Mouse (Mus musculus) urinary bladder, adult 2 months (tissue): Measurements from ENCODE around the gene Fam129b. TPM values are rescaled to one million over a fixed set of nuclear protein-coding genes. Genes with fewer than 3 reads are reported as not detected.

Experiments used
- DNase-seq: peaks from one replicate; pipeline ENCODE4 v3.0.0; 2022; ENCODE audit warnings: low spot score
- polyA plus RNA-seq: library from polyadenylated mRNA; depleted of rRNA; stranded (reverse); fragments of >200 nt; gene quantifications from 2 replicates; pipeline ENCODE4 v1.2.3, GENCODE M21; 2012

Gene Fam129b
- polyA plus RNA-seq, 1 experiment: 102 TPM

DNA sequence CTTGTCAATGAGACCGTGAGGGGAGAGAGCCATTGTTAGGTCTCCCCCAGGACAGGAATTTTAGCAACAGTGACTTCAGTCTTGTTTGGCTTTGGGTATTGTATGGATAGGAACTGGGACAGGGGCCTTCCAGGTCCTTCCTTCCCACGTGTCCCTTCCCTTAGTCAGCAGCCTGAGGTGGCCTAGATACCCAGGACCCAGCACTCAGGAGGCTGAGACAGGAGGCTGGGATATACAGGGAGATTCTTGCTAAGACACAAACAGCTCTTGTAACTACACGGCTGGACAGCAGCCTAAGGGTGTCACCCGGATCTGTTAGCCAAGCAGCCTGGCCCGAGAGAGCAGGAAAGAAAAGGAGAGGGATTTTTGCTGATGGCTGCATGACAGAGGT is 16.3 kb upstream of the Fam129b start:
- no peak for DNase-seq

DNA sequence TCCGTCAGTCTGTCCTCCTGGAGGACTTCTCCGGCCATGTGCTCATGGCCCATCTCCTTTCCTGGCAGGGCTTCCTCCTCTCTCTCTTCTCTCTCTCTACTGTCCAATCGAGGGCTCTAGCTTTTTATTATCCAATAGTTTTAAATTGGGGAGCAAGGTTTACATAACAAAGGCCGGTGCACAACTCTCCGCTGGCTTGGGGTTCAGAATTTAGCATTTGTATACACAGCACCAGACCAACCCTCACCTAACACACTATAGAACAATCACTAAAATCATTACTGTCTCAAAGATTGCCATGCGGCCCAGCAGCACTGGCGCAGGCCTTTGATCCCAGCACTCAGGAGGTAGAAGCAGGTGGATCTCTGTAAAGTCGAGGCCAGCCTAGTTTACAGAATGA is 15.1 kb upstream of the Fam129b start:
- DNase-seq: no peak

DNA sequence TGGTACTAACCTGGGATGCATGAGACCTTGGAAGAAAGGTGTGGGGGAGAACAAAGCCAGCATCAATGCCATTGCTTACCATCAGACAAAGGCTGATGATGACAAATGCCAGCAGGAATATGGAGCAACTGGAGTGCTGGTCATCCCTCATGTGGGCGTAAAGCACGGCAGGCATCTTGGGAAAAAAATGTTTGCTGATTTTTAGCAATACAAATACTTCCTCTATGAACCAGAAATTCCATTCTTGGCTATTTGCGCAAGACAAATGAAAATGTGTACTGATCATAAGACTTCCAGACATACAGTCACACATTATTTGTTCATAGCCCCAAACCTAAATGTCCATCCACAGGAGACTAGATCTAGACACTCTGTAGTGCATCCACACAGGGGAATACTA is 12.6 kb upstream of the Fam129b start:
- DNase-seq: no peak

DNA sequence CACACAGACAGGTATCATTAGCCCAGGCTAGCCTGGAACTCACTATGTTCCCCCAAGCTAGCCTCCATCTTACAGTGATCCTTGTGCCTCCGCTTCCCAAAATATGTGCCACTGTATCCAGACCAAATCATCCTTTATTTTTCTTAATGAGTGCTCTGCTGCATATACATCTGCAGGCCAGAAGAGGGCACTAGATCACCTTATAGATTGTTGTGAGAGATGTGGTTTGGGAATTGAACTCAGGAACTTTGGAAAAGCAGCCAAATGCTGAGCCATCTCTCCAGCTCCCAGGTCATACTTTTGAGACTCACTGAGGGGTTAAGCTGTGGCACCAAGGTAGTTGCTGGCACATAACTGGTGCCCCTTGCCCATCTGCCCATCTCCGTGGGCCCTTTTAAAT is 11.2 kb upstream of the Fam129b start:
- no peak for DNase-seq

DNA sequence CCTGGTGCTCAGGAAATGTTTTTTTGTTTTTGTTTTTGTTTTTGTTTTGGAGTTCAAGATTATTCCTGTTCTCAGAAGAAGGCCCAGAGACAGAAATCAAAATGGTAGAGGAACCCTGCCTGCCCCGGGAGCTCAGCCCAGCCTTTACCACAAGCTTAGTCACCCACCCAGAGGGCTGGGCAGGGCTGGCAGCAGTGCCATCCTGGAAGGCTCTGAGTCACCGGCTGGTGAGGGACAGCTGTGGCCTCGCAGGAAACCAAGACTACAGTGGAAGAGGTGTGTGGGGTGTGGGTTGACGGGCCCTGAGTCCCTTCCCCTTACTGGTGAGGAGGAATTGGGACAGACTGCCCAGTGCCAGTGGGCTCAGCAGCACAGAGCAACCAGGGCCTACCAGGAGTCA is 8.6 kb upstream of the Fam129b start:
- no peak for DNase-seq

DNA sequence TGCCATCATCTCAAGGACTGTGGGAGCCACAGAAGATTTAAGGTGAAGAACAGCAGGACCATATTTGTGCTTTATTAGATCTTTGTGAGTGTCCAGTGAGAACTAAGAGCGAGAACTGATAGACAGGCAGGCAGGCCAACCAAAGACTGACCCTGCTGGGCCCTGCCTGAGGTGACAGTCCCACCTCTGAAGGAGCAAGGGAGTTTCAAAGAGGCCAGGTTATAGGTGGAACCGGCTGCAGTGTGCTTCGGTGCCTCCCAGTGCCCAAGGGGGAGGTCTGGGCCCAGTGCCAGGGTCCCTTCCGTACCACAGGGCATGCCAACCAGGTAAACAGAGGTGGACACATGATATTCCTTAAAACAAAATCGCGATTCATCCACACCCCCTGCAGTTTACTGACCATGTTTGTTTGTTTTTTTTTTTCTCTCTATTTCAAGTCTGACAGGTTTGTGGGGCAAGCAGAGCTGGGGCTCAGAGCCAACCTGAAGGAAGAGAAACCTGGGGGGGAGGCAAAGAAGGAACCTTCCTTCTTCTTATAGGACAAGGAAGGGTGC is 6.1 kb upstream of the Fam129b start:
- peak; percentile 56 for DNase-seq

DNA sequence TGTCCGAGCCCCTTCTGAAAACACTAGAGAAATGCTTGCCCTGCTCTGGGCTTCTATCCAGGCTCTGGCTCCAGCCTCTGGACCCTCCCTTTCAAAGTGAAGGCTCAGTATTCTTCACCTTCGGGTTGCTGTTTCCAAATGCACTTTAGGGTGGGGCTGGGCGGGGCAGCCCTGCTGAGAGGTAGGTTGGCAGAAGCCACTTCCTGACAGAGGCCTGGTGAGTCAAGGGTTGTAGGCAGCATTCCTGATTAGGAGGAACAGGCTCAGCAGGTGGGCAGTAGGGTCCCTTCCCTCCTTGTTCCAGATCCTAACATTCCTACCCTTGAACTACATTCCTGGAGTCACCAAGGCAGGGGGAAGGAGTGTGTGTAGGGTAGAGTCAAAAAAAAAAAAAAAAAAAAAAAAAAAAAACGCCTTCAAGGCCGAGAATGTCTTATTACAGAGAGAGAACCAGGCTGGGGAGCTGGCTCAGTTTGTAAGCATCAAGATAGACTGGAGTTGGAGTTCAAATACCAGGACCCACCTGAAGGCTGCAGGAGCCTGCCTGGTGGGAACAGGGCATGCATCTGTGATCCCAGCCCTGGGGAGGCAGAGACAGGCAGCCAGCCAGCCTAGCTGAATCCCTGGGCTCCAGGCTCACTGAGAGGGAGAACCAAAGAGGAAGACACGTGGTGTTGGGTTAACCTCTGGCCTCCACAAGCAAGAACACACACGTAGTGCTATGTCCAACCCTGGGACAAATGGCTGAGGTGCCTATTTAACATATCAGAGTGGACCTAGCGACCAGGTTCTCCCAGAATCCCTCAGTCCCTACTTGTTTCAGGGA is 5.4 kb upstream of the Fam129b start:
- no peak for DNase-seq

- DNase-seq: no peak
Measured at GRCm38 (mm10) chr2:32874070-32874469, 1.8 kb upstream of the Fam129b start.

DNA sequence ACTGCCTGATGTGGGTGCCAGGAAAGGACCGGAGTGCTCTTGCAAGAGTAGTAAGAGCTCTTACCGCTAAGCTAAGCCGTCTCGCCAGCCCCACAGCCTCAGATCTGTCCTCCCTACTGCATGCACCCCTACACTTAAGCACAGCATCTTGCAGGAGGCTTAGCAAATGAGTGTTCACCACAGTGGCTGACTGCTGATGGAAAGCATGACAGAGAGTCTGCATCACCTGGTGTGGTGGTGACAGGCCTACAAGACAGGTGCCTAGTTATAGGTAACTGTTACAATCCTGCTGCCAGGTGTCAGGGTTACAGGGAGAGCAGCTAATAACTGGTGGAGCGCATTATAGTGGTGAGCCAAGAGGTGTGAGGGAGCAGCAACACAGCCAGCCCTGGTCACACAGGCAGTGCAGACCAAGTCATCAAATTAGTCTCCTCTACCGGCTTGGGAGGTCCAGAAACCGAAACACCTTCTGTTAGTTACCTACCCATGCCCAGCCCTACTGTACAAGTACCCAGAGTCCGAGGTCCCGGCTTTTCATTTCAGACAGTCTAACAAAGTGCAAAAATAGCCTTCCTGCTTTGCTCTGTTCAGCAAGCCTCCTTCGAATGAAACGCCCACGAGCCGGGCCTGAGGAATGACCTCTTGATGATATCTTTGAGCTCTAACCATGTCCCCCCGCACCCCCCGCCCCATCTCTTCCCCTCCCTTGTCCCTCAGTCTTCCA is 801 bp upstream of the Fam129b start:
- DNase-seq: no peak

GRCm38 (mm10) chr2:32876490-32877302 is 782 bp downstream of the Fam129b start:
- peak; percentile 36 for DNase-seq

- no peak for DNase-seq
Measured at GRCm38 (mm10) chr2:32877303-32877702, 1.4 kb downstream of the Fam129b start.

GRCm38 (mm10) chr2:32877761-32878393 is 2.0 kb downstream of the Fam129b start:
- no peak for DNase-seq

GRCm38 (mm10) chr2:32878396-32878795 is 2.5 kb downstream of the Fam129b start:
- DNase-seq: peak; percentile 46

GRCm38 (mm10) chr2:32879593-32879992 is 3.7 kb downstream of the Fam129b start:
- DNase-seq: no peak

GRCm38 (mm10) chr2:32881054-32881453 is 5.1 kb downstream of the Fam129b start:
- DNase-seq: no peak

GRCm38 (mm10) chr2:32881723-32882122 is 5.8 kb downstream of the Fam129b start:
- DNase-seq: no peak

DNA sequence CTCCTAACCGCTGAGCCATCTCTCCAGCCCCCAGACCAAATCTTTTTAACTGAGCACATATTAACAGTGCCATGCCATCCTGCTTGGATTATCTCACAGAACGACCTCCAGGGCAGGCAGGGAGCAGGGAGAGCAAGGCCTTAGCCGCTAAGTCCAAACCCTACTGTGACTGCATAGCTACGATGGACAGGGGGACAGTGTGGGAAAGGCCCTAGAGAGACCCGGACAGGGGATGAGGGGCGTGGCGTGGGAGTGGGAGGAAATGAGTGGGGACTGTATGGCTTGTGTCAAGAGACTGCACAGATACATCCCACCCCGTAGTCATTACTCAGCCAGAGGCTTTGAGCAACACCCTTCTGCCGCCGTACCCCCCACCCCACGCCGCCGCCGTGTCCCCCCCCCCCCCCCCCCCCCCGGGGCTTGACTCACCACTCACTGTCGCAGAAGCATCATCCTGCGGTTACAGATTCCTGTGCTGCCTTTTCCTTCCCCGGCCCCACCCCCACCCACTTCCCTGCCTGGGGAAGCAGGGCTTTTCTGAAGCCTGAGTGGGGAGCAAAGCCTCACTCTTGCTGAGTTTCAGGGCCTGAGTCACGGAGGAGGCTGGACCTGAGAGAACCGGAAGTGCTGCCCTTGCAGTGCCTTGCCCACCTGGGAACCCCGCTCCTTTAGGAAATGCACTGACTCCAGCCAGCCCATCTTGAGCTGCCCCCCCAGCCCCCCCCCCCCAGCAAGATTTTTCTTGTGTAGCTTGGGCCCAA is 6.5 kb downstream of the Fam129b start:
- no peak for DNase-seq

DNA sequence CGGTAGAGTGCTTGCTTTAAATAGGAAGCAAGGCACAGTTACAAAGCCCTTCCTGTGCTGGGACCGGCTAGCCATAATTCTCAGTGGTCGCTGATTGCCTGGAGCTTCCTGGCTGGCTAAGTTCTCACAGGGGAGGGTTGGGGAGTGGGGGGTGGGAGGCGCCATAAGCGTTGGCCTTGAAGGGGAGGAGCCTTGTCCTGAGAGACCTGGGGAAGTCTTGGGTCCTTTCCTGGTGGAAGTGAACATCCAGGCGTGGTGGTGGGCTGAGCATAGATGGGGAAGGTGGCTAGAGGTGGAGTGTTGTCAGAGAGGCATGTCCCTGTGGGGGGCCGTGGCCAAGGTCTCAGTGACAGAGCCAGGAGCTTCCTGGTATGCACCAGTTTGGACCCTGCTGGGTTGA is 8.8 kb downstream of the Fam129b start:
- DNase-seq: no peak

DNA sequence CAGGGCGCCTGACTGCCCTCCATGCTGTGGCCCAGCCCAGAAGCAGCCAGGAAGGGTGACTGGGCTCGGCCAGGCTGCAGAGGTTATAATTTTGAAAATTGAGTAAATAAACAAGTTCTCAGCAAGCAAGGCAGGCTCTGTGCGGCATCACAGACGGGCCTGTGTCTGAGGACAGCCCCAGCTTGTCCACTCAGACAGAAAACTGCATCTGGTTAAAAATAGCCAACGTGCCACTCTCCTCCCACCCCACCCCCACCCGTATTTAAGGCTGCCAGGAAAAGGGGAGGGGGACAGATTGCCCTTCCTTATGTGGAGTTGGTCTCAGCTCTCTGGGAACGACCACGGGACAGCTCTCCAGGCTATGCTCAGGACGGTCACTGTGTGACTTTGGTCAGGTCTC is 12.1 kb downstream of the Fam129b start:
- no peak for DNase-seq

DNA sequence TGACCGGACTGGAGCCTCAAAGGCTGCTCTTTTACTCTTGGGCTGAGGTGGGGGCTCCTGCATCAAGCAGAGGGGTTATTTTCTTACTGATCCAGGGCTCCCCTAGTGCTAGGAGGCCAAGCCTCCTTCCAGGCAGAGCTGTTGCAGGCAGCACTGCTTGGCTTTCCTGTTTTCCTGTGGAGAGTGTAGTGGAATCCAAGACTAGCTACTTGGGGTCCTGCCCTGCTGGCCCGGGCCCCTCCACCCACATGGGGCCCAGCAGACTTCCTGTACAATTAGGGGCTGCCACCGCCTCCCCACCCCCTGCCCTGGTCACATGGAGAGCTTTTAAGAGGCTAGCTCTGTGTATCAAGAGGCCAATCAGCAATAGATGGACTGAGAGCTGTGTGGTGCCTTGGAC is 12.6 kb downstream of the Fam129b start:
- no peak for DNase-seq

GRCm38 (mm10) chr2:32890280-32890679 is 14.4 kb downstream of the Fam129b start:
- DNase-seq: no peak
